Mouse (Mus musculus): ENCODE results near the gene Rere.

Rere gene

DNA sequence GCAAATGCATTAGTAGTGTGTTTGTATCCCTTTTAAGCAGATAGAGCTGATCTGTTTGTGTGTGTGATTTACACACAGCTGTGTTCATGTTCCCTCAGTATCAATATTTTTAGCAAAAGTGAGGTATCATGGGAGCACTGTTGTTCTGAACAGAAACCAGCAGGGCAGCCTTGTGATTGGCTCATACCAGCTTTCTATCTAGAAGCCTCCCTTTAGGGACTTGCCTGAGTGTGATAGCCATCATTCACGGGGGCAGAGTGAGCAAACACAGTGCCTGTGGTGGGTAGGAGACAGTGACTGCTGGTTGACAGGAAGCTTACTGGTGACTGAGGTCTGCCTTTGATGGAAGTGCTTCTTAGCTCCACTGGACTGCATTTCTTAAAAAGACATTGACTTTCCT, 276.5 kb downstream of the Rere start:
- no peak for DNase-seq

DNA sequence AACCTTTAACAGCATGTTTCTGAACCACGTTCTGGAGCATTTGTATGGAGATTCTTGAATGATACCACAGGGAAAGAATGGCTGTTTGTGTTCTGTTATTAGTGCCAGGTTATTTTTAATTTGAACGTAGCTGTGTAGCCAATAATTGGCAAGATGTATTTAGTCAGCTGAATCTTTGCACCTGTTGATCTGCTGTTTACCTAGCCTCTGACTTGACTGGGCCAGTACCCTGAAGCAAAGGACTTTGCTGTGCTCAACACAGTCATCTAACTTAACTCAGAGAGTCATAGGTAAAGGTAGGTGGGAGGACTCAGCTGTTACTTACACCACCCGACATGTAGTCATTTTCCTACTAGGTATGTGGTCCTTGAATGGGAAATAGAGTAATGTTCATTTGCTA, 278.1 kb downstream of the Rere start:
- DNase-seq: no peak

DNA sequence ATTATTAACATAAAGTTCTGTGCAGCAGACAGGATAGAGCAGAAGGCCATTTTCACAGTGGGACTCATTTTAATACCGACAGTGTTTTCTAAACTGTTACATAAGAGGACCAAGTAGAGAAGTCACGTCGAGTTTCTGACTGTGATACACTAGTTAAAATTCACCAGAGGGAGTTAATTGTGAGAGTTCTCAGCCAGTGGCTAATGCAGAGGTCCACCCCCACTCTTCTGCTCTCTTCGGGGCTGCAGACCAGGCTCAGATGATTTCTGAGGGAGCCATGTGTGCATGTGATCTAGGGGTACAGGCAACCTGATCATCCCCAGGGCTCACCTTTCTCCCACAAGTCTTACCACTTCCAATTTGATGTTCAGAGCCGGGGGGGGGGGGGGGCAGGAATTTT, 281.8 kb downstream of the Rere start:
- no peak for DNase-seq

DNA sequence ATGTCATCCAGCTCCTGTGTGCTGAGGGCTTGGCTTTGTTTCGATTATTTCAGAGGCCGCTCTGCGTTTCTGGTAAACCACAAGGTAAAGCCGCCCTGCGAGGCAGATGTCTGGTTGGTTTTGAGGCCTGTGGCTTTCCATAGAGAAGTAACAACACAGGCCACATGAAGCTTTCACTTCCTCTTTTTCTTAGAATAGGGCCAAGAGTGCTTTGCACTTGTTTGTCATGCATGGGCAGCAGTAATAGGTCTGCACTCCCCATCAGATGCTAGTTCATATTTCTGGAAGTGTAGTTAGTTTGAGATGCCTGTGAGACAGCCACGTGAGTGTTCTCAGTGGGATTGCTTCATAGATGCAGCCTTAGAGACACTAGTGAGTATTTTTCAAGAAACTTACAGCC, 284.7 kb downstream of the Rere start:
- DNase-seq: no peak

DNA sequence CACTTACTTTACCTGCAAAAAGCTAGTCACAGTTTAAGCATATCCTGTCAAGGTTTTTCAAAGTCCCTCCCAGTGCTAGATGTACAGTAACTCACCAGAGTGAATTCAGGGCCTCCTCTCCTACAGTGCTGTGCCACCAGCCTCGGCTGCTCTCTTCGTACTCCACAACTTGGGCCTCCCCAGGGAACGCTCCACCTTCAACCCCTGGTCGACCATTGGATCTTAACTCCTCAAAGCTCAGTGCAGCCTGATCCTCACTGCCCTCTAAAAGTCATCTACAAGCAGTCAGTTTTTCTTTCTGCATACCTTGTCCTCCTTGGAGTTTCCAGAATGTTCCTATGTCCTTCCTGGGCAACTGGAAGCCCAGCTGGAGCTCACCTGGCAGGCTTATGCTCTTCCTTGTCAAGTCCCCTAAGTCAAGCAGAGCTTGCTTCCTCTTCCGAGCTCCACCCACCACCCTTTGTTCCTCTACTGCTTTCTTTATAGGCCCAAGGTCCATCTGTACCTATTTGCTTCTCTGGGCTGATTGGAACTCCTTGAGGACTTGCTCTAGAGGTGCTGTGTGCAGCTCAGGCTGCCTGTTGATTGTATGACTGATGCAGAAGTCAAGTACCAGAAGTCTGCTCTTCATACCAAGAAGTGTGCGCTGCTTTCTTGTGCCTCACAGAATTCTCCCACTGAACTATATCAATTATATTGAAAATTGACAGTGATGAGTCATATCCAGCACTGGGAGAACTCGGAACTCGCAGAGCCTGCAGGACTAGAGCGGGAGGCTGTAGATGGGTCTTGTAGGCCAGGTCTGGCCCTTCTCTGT, 287.1 kb downstream of the Rere start:
- DNase-seq: no peak

DNA sequence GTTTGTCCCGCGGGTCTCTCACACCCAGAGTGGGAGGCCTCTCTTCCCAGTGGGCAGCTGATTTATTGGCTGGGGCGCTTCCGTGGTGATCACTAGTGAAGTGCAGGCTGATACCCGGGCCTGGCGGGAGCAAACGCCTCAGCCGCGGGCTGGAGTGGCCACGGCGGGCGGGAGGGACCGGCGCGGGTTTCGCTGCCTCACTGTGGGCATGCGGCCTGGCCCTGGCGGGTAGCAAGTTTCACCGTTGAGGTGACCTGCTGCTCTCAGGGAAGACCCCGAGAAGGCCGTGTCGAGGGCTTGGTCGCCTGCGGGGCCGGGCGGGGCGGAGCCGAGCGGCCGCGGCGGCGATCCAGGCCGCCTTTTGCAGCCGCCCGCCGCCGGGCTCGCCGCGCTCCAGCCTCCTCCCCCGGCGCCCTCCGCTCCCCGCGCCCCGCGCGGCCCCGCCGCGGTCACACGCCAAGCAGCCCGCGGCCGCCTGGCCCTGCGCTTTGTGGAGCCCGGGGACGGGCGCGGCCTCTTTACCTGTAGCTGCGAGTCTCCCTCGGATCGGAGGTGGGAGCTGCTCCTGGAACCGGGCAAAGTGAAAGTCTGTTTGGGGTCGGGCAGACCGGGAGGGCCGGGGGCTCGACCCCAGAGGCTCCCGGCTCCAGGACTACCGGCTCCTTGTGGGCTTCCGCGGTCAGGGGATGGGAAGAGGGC, 287.8 kb downstream of the Rere start:
- peak; percentile 81 for DNase-seq

DNA sequence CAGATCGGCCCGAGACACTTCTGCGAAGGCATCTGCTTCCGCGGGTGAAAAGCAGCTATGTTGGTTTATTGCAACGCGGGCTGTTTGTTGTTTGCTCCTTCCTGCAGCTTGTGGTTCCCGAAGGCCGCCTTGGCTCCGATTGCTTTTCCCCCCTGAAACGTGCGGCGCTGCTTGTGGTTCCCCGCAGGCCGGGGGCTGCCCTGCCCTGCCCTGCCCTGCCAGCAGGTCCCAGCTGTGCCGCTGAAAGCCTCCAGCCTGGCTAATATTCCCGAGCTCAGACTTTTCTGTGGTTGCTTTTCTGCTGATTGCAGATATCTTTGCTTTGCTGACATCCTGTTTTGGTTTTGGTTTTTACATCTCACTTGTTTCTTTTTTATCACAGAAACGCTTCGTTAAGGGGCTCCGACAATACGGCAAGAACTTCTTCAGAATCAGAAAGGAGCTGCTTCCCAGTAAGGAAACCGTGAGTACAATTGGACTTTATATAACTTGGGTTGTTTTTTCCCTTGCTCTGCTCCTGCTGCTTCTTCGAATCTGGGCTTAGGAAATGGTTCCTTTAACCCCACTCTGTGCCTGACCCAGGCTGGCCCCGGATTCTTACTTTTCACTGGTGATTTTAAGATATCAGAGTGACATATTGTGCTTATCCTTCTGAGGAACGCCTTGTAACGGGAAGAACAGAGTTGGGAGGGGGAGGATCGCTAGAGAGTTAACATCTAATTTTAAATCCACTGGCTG, 288.6 kb downstream of the Rere start:
- DNase-seq: no peak

DNA sequence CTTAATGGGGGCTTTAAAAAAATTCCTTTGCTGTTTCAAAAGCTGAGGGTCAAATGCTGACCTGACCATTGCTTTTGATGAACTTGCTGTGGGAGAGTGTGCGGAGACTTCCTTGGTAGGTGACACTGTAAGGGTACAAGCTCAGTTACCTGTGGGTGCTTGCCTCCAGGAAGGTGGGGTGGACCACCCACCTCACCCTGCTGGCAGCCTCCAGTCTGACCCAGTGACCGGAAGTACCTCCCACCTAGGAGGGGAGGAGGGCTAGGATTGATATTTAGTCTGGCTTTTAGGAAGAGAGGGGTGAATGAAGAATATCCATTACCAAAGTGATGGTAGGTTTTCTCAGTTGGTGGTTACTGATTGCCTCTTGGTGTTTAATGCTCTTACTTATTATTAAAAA, 289.3 kb downstream of the Rere start:
- DNase-seq: peak; percentile 34

DNA sequence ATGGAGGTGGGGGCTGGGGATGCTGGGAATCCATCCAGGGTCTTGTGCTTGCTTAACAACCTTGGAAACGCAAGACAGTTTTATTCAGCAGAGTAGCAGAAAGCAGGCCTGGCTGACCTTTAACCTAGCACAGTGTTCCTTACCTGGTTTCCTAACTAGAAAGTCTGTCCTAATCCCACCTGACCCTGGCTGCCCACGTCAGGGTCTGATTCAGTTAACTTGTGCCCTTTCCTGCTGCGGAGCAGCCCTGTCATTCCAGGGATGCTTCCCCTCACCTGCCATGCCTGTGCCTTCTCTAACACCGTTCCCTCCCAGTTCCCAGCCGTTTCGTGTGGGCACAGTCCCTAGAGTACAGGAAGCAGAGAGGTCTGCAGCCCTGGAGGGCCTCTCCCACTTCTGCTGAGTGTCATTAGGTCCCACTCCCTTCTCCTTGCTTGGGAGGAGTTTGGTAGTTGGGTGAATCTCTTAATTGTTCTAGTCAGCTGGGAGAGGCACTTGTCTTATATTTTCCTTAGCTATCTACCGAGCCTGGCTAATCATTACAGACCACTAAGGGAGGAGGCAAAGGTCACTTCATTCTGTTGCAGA, 290.8 kb downstream of the Rere start:
- DNase-seq: no peak

DNA sequence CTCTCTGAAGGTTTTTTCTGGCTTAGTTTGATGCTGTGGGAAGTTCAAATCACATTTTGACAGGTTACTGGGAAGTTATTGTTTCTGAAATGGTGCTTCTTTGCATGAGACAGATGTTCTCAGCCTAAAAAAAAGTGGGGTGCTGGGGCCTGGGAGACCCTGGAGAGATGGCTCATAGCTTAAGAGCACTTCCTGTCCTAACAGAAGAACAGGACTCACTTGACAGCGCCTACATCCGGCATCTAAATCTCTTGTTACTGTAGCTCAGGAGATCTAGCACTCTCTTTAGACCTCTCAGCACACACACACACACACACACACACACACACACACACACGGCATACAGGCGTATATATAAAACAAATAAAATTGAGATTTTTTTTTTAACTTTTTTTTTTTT, 291.5 kb downstream of the Rere start:
- DNase-seq: no peak

DNA sequence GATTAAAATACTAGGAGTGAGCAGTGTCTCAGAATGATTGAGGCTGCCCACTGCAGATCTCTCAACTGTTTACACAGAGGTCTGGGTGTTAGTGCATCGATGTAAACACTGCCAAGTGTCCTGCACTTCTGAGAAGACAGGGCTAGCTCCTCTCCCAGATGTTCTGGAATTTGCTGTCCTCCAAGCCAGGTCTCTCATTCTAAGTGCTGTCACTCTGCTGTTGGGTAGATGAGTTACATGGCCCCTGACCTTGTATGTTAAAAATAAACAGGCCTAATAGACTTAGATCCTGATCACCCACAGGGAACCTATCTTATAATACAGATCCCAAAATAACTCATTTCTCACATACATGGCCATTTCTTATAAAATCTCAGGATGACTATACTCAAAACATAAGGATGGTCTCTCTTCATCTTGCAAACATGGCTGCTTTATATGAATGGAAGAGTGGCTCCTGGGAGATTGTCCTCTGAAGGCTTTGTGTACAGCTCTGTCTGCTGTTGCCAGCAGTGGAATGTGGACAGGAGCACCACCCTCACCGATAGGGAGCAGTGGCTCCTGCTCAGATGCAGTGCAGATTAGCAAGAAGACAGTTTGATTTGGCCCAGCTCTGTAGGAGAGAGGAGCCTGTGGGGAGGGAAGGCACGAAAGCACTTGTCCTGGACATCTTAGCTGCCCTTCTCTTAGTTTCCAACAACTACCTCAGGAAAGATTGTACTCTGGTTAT, 294.1 kb downstream of the Rere start:
- DNase-seq: no peak

DNA sequence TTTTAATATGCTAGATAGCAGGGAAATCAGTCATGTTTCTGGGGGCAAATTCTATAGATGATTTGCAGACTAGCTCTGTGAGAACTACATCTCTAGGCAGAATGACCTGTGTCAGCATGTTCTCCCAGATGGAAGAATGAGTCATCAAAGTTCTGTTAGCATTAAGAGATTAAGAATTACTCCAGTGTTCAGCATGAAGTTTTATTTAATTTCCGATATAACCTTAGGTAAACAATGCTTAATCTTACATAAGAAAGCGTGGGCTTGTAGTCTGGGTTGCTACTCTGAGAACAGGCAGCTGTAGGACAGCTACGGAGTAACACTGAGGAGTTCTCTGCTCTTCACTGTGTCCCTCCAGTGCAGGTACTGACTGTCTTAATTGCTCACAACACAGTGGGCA, 294.9 kb downstream of the Rere start:
- DNase-seq: no peak

DNA sequence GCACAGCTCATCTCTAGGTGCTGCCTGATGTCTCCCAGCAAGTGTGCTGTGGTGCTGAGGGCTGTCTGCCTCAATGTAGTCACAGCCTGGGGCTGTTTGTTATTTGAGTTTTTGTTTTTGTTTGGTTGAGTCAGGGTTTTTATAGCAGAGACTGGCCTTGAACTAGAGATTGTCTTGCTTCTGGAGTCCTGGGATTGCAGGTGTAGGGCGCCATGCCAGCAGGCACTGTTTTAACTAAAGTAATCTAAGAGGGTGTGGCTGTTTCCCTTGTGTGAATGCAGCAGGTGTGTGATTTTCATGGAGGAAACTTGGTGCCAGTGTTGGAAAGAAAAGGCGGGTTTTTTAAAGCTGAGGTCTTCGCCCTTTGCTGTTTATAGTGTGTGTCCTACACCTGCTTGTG, 296.6 kb downstream of the Rere start:
- no peak for DNase-seq

DNA sequence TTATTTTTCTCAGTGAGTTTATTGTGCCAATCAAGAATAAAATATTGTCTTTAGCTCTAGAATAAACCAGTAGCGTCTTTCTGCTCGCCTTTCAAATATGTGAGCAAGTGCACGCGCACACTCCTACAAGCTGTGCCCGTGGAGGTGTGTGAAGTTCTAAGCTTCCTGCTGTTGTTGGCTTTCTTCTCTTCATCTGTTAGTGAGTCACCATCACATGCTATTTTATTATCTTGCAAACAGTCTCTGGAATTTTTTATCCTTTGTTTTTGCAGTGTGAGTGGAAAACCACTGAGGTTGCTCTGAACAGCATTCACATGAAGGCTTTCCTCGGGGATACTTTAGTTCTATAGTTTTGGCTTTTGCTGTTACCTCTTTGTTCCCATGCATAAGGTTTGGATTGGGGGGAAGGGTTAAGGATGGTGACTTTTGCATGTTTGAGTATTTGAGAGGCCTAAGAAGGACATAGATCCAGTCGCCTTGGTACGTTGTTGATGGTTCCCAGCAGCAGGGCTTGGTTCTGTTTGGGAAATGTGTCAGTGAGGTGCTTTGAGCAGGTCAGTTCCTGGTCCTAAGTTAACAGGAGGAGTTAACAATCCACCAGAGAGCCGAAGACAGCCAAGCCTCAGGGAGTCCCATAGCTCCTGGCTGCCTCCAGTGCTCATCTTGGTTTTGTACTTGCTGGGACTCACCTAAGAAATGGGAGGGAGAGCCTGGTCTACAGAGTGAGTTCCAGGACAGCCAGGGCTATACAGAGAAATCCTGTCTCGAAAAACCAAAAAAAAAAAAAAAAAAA, 300.7 kb downstream of the Rere start:
- no peak for DNase-seq

DNA sequence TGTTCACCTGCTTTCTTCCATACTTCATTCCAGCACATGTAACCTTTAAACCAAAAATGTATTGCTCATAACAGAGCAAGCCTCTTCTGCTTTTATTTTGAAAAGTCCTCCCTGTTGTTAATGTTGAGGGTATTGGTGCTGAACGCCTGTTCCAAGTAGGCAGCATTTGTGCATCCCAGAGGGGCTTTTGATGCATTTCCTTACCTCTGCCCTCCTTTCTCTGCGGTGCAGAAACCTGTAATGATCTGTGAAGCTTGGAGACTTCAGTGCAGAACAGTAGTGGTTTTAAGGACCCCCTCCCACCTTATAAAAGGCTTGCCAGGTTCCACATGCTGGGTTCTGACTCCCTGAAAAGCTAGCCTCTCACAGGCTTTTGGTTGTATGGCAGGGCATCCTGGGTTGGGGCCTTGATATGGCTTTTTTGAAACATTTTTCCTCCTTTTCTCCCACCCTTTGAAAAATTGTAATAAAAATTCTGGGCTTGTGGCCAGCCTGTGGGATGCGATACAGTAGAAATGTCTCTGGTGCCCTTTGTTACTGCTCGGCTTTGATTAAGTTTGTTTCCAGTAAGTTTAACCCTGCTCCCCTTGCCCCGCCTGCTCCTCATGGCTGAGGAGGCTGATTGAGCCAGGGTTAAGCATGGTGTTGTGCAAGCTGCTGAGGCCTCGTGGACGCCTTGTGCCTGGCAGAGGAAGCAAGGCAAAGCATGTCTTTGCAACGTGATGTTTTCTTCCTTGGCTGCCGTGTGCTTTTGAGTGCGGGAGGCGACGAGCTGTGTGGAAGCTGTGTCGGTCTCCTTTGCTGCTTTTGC, 301.7 kb downstream of the Rere start:
- DNase-seq: peak; percentile 78

DNA sequence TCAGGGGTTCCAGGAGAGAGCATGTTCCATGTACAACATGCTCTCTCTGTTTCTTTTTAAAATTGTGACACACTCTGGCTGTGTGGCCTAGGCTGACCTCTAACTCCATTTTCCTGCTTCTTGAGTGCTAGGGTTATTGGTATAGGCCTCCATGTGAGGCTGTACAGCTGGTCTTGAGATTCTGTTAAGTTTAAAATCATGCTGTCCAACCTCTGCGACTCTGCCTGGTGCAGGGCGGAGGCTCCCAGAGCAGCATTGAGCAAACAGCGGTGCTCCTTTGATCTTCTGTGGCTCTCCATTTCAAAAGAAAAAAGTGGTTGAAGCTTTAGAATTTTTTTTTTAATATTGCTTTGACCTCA, 302.3 kb downstream of the Rere start:
- DNase-seq: no peak

DNA sequence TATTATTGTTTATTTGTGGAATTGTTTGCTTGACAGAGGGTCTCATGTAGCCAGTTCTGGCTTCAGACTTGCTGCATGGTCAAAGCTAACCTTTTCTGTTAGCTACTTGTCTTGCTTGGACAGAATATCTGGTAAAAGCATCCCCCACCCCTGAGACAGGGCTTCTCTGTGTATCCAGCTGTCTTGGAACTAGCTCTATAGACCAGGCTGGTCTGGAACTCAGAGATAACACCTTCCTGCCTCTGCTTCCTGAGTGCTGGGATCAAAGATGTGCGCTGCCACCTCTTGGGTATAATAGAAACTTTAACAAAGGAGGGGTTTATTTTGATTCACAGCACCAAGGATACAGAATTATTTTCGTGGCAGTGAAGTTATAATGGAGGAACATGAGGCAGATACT, 304.4 kb downstream of the Rere start:
- DNase-seq: no peak

DNA sequence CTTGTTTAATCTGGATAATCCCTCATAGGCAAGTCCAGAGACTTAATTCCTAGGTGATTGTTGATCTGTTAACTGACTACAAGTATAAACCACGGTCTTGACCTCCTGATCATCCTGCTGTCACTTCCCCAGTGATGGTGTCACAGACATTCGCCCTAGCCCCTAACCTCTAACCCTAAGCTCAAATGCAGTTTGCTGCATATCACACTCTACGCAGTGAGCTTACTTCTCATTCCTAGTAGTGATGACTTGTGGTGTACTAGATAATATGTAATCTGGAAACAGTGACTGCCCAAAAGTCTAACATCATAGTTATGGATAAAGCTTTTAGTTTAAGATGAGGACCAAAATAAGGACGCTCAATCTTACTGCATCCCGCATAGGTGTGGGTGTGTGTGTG, 304.8 kb downstream of the Rere start:
- no peak for DNase-seq

DNA sequence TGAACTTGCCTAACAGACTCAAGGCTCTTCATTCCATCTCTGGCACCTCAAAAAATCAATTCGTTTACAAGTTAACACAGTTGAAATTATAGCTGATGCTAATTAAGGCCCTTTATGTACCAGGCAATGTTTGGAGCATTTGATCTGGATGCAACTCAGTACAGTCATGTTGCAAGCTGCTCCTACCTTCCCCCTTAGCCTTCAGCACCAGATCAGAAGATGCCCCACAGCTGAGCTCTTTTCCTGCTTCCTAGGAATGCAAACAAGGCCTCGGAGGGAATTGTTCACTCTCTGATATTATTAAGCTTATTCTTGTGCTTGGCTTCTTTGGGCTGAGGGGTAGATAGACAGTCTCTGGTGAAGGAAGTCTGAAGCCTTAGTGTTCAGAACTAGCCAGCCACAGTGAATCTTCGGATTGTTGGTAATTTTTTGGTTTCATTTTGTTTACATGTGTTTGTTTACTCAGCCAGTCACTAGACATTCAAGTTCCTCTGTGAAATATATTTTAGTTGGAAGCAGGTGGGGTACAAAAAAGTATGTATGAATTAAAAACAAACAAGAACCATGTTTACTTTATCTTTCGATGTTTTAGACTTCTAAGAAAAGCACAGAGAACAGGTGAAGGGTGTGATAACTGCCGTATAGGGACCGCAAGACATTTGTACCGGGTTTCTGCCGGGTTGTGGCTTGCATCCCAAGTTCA, 306.3 kb downstream of the Rere start:
- no peak for DNase-seq

DNA sequence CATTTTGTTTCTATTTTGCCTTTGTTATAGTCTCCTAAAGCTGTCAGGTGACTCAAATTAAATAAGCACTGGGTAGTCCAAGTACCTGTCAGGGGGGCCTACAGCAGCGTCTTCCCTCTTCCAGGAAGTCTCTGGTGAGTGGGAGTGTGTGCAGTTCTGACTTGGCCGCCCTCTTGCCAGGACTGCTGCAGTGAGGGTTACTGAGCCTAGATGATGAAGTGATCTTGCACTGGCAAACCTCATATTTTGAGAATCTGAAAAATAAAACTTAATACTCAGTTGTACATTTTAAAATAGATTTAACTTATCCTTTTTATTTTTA, 306.8 kb downstream of the Rere start:
- DNase-seq: no peak

Data from cerebellum, adult 11-12 months (tissue).